Mouse (Mus musculus) small intestine, adult 2 months (tissue): ENCODE measurements around the gene Gm16181. TPM values are rescaled to one million over a fixed set of nuclear protein-coding genes. Genes with fewer than 3 reads are reported as not detected.

Experiments
- H3K27ac ChIP-seq: fragments of 200-500 bp; 2 replicates; pipeline ENCODE4 v1.5.1; 2012; ENCODE audit warnings: low read depth, low read length, control low read depth, inconsistent platforms; ENCODE audit not compliant: insufficient read depth
- H3K27me3 ChIP-seq: fragments of 200-500 bp; 2 replicates; pipeline ENCODE4 v1.6.1; 2012; ENCODE audit warnings: mild to moderate bottlenecking, moderate library complexity, low read length, inconsistent platforms; ENCODE audit not compliant: control insufficient read depth, insufficient read depth
- H3K36me3 ChIP-seq: fragments of 200-500 bp; 2 replicates; pipeline ENCODE4 v1.6.1; 2012; ENCODE audit warnings: mild to moderate bottlenecking, low read length, control low read depth, inconsistent platforms; ENCODE audit not compliant: control insufficient read depth, insufficient read depth
- H3K4me1 ChIP-seq: fragments of 200-500 bp; 2 replicates; pipeline ENCODE4 v1.6.1; 2012; ENCODE audit warnings: low read length, inconsistent platforms, mixed read lengths; ENCODE audit not compliant: control insufficient read depth, insufficient read depth, insufficient read length
- H3K4me3 ChIP-seq: fragments of 200-500 bp; 2 replicates; pipeline ENCODE4 v1.5.1; 2012; ENCODE audit warnings: low read depth, mild to moderate bottlenecking, control low read depth, inconsistent platforms, low read length, moderate library complexity
- CTCF ChIP-seq: fragments of 200-500 bp; IDR thresholded peaks from 2 replicates; pipeline ENCODE4 v1.5.1; 2012; ENCODE audit warnings: low read depth, mild to moderate bottlenecking, control low read depth, inconsistent platforms, low read length, moderate library complexity, mixed read lengths; ENCODE audit not compliant: insufficient replicate concordance, insufficient read length; ENCODE audit errors: extremely low read depth
- POLR2A ChIP-seq: fragments of 200-500 bp; IDR thresholded peaks from 2 replicates; pipeline ENCODE4 v1.6.1; 2012; ENCODE audit warnings: low read depth, mild to moderate bottlenecking, control low read depth, inconsistent platforms, low read length, moderate library complexity
- WGBS: fragments of 180-500 bp; shearing (Covaris S2); methylation state at CpG from one replicate; pipeline ENCODE4 v1.1.7; 2018; 5-methylcytosine and 5-hydroxymethylcytosine counted together
- polyA plus RNA-seq: library from polyadenylated mRNA; depleted of rRNA; stranded (reverse); fragments of >200 nt; gene quantifications from 2 replicates; pipeline ENCODE4 v1.2.3, GENCODE M21; 2012

The Gm16181 gene
- polyA plus RNA-seq, 1 experiment, result not detected

GRCm38 (mm10) chr17:35196321-35196641 lies 24.4 kb upstream of the Gm16181 start:
- H3K27me3 ChIP-seq, result no peaks in the 10 kb centered on the region
- H3K27ac ChIP-seq, result peak overlapping the region; percentile 25
- H3K4me3 ChIP-seq, result peak overlapping the region; percentile 77
- TF ChIP-seq POLR2A (no peak), CTCF (no peak)
- WGBS, result 4% methylated on average over 9 of the region's 9 CpGs
- no peaks in the 10 kb centered on the region for H3K36me3 ChIP-seq
- H3K4me1 ChIP-seq, result peaks cover 16% of the 10 kb centered on the region

GRCm38 (mm10) chr17:35197126-35197525 lies 23.5 kb upstream of the Gm16181 start:
- TF ChIP-seq POLR2A (no peak), CTCF (no peak)
- Histone ChIP-seq H3K36me3 (no peaks in the 10 kb centered on the region), H3K27ac (no peak overlapping the region), H3K27me3 (no peaks in the 10 kb centered on the region), H3K4me3 (no peak overlapping the region), H3K4me1 (peaks cover 23% of the 10 kb centered on the region)
- WGBS, result 46% methylated on average over 6 of the region's 6 CpGs

- no peak overlapping the region for H3K4me3 ChIP-seq
- H3K4me1 ChIP-seq, result peaks cover 25% of the 10 kb centered on the region
- 74% methylated on average over 7 of the region's 7 CpGs for WGBS
- TF ChIP-seq CTCF (no peak), POLR2A (no peak)
- H3K27me3 ChIP-seq, result no peaks in the 10 kb centered on the region
- no peak overlapping the region for H3K27ac ChIP-seq
- H3K36me3 ChIP-seq, result no peaks in the 10 kb centered on the region
Observed at GRCm38 (mm10) chr17:35198029-35198428, 22.6 kb upstream of the Gm16181 start.

GRCm38 (mm10) chr17:35198946-35199345 lies 21.7 kb upstream of the Gm16181 start:
- Histone ChIP-seq H3K36me3 (no peaks in the 10 kb centered on the region), H3K4me3 (no peak overlapping the region), H3K27ac (no peak overlapping the region), H3K27me3 (no peaks in the 10 kb centered on the region), H3K4me1 (peaks cover 25% of the 10 kb centered on the region)
- no peak for TF ChIP-seq CTCF
- no peak for TF ChIP-seq POLR2A
- WGBS, result 31% methylated on average over 8 of the region's 8 CpGs

GRCm38 (mm10) chr17:35200398-35200797 lies 20.2 kb upstream of the Gm16181 start:
- H3K36me3 ChIP-seq, result no peaks in the 10 kb centered on the region
- peaks cover 28% of the 10 kb centered on the region for H3K4me1 ChIP-seq
- H3K27me3 ChIP-seq, result no peaks in the 10 kb centered on the region
- H3K4me3 ChIP-seq, result peak overlapping the region; percentile 56
- no peak for TF ChIP-seq POLR2A
- TF ChIP-seq CTCF, result no peak
- peak overlapping the region; percentile 42 for H3K27ac ChIP-seq
- WGBS, result 68% methylated on average over 11 of the region's 11 CpGs

GRCm38 (mm10) chr17:35201128-35201527 lies 19.5 kb upstream of the Gm16181 start:
- Histone ChIP-seq H3K27me3 (no peaks in the 10 kb centered on the region), H3K4me3 (peak overlapping the region; percentile 56), H3K4me1 (peaks cover 26% of the 10 kb centered on the region), H3K36me3 (no peaks in the 10 kb centered on the region), H3K27ac (no peak overlapping the region)
- WGBS, result 52% methylated on average over 11 of the region's 11 CpGs
- no peak for TF ChIP-seq POLR2A
- TF ChIP-seq CTCF, result no peak

- H3K27ac ChIP-seq, result peak within 1 kb of the TSS; percentile 42
- TF ChIP-seq POLR2A (peak; percentile 79; the same call in 1 of the 2 replicates), CTCF (no peak)
- 18% methylated on average over 13 of the region's 13 CpGs for WGBS
- peaks cover 22% of the 10 kb centered on the region for H3K4me1 ChIP-seq
- no peaks in the 10 kb centered on the region for H3K36me3 ChIP-seq
- H3K4me3 ChIP-seq, result peak within 1 kb of the TSS; percentile 56
- H3K27me3 ChIP-seq, result no peaks in the 10 kb centered on the region
Observed at GRCm38 (mm10) chr17:35201787-35202186, 18.8 kb upstream of the Gm16181 start, which contains the start of gene Tnf. Gene Tnf, minus strand, starts transcription at chr17:35202007.

- Histone ChIP-seq H3K36me3 (no peaks in the 10 kb centered on the region), H3K27ac (peak overlapping the region; percentile 30; the same call in 1 of the 2 replicates), H3K4me3 (no peak overlapping the region), H3K4me1 (peaks cover 22% of the 10 kb centered on the region), H3K27me3 (no peaks in the 10 kb centered on the region)
- 79% methylated on average over 4 of the region's 4 CpGs for WGBS
- TF ChIP-seq POLR2A, result no peak
- TF ChIP-seq CTCF, result no peak
Observed at GRCm38 (mm10) chr17:35202442-35202841, 18.2 kb upstream of the Gm16181 start.
